Mouse (Mus musculus) ovary, adult 2 months (tissue): Measurements from ENCODE around the gene 1700024B05Rik. TPM values are rescaled to one million over a fixed set of nuclear protein-coding genes. Genes with fewer than 3 reads are reported as not detected.

Experiments used
- polyA plus RNA-seq: library from polyadenylated mRNA; depleted of rRNA; stranded (reverse); fragments of >200 nt; gene quantifications from 2 replicates; pipeline ENCODE4 v1.2.3, GENCODE M21; 2012; rRNA removed

Gene 1700024B05Rik
- polyA plus RNA-seq: not detected in 2 replicates

GRCm38 (mm10) chr14:41943695-41944094, at the start of gene 1700024B05Rik:
Gene 1700024B05Rik (plus strand): TSS chr14:41943995.

GRCm38 (mm10) chr14:41907190-41907589, 36.6 kb upstream of the 1700024B05Rik start, which contains the start of gene Gm7980:
Gene Gm7980 (minus strand): TSS chr14:41907290.

GRCm38 (mm10) chr14:41924649-41925048, 19.1 kb upstream of the 1700024B05Rik start, which contains the start of gene 1700049E17Rik1:
Gene 1700049E17Rik1 (plus strand): TSS chr14:41924949.

GRCm38 (mm10) chr14:41967827-41968226, 24.0 kb downstream of the 1700024B05Rik start, which contains the start of gene Gm6401:
Gene Gm6401 (minus strand): TSS chr14:41967927.

GRCm38 (mm10) chr14:41983225-41983624, 39.4 kb downstream of the 1700024B05Rik start, which contains the start of gene Gm3543:
Gene Gm3543 (minus strand): TSS chr14:41983325.

Other genes starting within 250 kb of the 1700024B05Rik start
- not detected in 2 replicates for gene Gm8068, start 242.1 kb upstream of the 1700024B05Rik start, polyA plus RNA-seq
- not detected in 2 replicates for gene Gm7929, start 193.4 kb upstream of the 1700024B05Rik start, polyA plus RNA-seq
- not detected in 2 replicates for gene Gm47189, start 171.6 kb upstream of the 1700024B05Rik start, polyA plus RNA-seq
- not detected in 2 replicates for gene Gm7980, start 36.7 kb upstream of the 1700024B05Rik start, polyA plus RNA-seq
- not detected in 2 replicates for gene 1700049E17Rik1, start 19.0 kb upstream of the 1700024B05Rik start, polyA plus RNA-seq
- gene Gm6401, start 23.9 kb downstream of the 1700024B05Rik start, polyA plus RNA-seq: not detected in 2 replicates
- gene Gm3543, start 39.3 kb downstream of the 1700024B05Rik start, polyA plus RNA-seq: not detected in 2 replicates
- gene Gm7951, start 173.4 kb downstream of the 1700024B05Rik start, polyA plus RNA-seq: not detected in 2 replicates
- not detected in 2 replicates for gene Gm17027, start 218.6 kb downstream of the 1700024B05Rik start, polyA plus RNA-seq
- not detected in 2 replicates for gene Gm3573, start 246.8 kb downstream of the 1700024B05Rik start, polyA plus RNA-seq